Mouse (Mus musculus) kidney, postnatal 14 days (tissue): ENCODE results near the gene 1110065P20Rik.
A peak's percentile ranks its signal among the peaks of the same experiment; 100 is the strongest.

Experiments
- DNase-seq: peaks from one replicate; pipeline ENCODE4 v3.0.0; 2022; ENCODE audit warnings: mixed read lengths

The 1110065P20Rik gene

DNA sequence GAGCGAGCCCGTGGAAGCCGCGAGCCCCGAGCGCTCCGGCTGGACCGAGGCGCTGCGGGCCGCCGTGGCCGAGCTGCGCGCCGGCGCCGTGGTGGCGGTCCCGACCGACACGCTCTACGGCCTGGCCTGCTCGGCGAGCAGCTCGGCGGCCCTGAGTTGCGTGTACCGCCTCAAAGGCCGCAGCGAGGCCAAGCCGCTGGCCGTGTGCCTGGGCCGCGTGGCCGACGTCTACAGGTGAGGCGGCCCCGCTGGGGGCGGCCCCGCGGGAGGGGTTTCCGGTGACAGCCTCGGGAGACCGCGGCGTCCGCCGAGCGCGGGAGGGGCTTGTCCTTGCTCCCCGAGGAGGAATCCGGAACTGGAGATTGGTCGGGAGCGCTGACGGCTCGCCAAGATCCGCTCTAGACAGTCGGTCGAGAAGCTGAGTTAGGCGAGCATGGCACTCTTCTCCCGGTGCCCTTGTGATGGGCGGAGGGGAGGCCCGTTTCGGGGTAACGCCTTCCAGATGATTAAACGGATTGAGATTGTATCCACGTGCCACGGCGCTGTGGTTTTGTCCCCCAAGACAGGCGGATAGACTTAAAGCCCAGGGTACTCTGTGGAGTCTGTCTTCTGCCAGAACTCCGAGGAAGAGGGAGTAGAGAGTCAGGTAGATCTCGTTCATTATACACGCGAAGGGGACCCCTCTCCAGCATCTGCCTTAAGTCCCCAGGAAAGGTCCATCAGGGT, at the start of gene 1110065P20Rik:
Gene 1110065P20Rik (minus strand): TSS at position 264 of the 726 bp plus-strand sequence.
- peak; percentile 91 for DNase-seq

DNA sequence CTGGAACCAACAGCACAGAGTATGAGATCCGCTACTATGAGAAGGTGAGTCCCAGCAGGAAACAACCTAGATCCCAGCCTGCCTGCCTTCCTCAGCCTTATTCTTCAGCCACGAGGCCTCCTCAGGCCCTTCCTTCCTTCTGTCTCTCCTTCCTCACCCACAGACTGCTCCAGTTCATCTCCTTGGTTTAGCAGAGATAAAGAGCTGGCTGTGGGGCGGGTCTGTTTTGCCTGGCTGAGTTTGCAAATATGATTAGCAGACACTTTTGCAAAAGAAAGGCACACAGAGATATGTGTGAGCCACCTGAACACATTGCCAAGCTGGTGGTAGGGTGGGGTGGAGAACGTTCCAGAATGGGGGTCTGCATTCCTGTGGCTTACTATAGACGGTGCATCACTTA, 48.9 kb upstream of the 1110065P20Rik start:
- DNase-seq: no peak

DNA sequence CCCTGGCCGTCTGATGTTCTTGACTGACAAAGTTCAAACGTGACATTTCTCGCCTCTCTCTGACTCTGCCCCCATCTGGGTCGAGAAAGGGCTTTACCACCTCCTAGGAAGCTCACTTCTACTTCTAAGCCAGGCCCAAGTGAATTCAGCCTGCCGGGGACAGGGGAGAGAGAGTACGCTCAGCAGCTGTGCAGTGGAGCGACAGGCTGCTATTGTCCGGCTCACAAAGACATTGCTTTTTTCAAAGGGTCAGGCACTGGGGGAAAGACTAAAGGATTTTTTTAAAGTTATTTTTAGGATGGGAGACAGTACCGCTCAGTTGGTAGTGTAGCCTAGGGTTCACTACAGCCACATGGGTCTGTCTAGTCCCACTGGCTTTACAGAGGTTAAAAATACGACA, 47.4 kb upstream of the 1110065P20Rik start:
- no peak for DNase-seq

DNA sequence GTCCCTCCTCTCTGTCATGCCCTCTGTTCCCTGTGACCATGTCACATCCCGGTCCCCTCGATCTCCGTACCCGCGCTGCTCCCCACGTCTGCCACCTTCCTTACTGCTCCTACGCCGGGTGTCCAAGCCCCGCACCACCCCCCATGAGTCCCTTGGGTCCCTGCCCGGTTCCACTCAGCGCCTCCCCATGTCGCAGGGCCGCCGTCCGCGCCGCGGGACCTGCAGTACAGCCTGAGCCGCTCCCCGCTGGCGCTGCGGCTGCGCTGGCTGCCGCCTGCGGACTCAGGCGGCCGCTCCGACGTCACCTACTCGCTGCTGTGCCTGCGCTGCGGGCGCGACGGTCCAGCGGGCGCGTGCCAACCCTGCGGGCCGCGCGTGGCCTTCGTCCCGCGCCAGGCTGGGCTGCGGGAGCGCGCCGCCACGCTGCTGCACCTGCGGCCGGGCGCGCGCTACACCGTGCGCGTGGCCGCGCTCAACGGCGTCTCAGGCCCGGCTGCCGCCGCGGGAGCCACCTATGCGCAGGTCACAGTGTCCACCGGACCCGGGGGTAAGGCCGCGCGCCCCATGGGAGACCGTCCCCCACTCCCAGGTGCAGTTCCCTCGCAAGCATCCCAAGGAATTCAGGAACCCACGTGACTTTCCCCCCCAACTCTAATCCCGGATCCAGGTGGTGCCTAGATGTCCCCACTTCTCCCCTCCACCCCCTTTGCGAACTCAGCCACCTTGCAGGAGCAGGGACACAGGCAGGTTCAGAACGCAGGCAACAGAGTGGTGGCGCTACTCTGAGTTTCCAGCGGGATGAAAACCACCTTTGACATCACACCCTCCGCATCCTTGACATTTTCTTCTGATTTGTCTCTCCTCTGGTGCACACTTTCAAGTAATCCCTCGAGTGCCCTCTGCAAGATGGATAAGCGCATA, 43.8 kb upstream of the 1110065P20Rik start:
- no peak for DNase-seq

DNA sequence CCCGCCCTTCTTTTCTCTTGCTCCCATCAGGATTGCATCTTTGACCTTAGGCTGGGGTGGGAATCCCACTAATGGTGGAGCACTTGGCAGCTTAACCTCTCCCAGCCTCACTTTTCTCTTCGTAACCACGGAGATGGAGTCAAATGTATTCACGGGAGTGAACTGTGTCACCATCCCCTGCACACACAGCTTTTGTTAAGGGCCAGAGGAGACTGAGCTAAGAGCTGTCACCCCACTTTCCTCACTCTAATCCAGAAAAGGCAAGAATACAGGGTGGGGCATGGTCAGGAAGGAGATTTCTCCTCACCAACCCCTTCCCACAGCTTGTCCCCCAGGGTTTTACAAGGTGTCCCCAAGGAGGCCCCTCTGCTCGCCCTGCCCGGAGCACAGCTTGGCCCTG, 42.8 kb upstream of the 1110065P20Rik start:
- no peak for DNase-seq

DNA sequence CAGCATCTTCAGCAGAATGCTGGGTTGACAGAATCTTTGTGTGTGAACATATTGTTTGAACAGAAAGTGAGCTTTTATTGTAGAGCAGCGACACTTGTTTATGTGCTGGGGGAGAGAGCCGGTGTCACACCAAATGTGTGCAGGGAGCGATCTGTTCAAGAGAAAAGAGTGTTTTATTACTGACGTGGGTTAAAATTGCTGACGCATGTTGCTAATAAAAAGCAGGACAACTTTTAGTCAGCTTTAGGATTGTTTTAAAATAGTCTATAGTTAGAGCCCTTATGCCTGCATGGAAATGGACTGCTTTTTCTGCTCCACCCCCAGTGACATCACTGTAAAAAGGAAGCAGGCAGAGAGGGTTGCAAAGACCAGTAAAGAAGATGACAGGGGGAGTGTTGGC, 39.8 kb upstream of the 1110065P20Rik start:
- no peak for DNase-seq

DNA sequence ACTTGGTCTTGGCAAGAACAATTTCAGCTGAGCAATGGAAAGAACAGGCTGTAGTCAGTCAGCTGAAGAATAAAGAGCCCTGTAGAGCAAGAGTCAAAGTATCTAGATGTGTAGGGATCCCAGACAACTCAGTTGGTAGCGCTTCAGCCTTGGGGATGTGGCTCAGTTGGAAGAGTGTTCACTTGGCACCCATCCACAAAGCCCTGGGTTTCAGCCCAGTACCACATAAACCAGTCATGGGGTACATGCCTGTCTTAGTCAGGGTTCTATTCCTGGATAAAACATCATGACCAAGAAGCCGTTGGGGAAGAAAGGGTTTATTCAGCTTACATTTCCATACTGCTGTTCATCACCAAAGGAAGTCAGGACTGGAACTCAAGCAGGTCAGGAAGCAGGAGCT, 38.9 kb upstream of the 1110065P20Rik start:
- no peak for DNase-seq

DNA sequence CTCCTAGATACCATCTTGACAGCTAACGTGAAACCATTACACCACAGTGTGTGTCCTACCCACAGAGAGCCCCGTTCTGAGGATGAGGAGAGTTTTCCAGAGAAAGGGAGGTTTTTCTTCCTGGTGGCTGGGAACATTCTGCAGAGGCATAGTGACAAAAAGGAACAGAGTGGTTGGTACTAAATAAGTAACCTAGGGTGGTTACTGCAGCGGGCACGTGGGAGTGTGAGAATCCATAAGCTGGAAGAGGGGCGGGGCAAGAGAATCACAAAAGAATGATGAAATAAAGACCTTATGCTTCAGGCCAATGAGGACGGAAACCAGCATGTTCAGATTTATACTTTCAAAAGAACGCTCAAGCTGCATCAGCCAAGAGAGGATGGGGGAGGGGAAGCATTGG, 37.7 kb upstream of the 1110065P20Rik start:
- no peak for DNase-seq

DNA sequence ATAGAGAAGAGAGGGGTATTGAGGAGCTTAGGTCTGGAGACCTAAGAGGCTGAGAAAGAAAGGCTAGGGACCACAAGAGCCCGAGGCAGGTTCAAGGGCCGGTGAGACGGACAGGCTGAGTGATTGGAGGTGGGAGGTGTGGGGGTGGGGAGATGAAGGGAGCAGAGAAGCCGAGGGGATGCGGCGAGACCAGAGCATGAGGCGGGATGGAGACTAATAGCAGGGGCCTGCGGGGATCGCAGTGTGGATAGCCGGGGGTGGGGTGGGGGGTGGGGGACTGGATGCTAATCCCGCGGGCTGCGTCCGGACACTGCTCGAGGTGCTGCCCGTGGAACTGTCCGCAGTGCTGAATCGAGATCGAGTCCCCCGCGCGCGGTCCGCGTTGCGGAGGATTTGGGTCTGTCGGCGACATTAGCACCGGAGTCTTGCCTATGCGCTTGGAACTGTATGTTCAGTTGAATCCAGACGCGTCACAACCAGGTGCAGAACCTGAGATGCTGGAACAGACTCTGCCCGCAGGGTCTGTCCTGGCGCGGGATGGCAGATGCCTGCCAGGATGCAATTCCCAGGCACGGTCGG, 31.2 kb upstream of the 1110065P20Rik start:
- DNase-seq: peak; percentile 43

DNA sequence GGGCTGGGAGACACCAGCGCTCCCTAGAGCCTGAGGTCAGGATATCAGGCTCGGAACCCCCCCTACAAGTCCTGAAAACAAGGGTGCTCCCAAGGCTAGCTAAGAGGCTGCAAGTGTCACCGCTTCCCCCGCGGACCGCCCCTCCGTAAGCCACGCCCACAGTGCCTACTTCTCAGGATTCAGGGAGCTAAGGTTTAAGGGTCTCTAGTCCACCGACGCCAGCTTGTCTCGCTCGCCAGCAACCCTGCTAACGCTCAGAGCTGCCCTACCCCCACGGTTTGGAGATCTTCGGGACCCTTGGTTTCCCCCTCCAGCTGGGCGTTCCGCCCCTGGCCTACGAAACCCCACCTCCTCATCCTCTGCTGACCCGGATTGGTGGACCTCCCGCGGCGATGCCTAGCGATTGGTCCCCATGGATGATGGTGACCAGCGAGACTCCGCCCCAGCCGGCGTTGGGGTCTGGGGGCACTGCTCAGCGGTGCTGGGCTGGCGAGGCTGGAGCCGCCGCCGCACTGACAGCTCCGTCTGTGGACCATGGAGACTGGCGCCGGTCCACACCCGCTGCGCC, 30.4 kb upstream of the 1110065P20Rik start:
- DNase-seq: no peak

DNA sequence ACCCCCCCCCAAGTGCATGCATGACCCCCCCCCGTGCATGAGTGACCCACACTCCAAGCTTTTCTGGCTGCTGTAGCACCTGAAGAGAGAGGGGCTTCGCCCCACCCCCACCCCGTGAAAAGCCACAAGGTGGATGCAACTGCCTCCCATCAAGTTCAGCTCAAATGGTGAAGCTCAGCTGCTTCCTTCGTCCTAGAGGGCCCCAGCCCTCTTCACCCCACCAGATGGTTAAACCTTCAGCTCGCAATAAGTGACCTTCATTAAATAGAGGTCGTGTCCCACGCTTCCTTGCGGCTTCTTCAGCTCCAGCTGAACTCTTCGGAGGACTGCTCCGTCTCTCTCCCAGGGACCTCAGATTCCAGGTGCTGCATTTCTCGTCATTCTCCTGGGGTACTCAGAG, 29.6 kb upstream of the 1110065P20Rik start, which contains the start of gene Epha10:
Gene Epha10 (plus strand): TSS at position 301 of the 400 bp plus-strand sequence.
- DNase-seq: no peak

DNA sequence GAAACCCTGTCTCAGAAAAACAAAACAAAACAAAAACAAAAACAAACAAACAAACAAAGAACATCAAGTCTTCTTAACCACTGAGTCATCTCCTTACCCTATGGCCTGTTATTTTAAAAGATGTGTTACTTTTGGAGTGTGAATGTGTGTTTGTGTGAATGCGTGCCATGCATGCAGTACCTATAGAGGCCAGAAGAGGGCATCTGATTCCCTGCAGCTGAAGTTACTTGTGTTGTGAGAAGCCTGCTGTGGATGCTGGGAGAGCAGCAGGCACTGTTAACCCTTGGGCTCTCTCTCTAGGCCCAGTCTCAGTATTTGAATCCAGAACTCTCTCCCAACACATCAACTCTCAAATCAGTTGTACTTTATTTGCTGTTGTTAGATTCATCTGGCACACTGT, 21.7 kb upstream of the 1110065P20Rik start:
- no peak for DNase-seq

DNA sequence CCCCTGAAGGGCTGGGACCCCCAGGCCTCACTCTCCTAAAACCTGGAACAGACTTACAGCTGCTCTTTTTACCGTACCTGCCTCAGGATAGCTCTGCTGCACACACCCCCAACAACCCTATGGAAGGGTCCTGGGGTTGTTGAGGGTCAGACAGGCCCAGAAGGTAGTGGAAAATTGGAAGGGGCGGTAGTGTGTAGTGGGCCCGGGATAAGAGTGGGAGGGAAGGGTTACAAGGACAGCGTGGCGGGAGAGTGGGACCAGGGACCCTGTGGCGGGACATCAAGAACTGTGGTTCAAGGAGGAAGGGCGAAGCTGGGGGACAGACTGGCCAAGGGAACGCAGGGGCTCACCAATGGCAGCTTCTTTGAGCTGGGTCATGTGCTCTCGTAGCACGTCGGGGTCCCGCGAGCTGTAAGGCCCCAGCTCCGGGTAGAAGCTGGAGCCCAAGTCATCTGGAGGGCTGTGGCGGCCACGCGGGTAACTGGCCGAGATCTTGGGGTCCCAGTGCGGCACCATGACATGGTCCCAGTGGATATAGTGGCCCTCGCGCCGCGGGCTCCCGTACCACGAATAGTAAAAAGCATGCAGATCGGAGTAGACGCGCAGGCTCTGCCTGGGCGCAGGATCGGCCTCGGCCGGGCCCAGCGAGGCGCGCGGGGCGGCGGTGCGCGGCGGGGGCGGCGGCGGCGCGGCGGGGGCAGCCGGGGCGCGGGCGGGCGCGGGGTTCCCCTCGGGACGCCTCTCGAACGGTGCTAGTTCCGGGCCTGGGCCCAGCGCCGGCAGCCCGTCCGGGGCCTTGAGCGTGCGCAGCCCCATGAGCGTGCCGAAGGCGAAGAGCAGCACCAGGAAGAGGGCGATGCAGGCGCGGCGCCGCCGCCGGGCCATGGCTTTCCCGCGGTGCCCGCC, 10.5 kb upstream of the 1110065P20Rik start, which contains the start of gene Maneal:
Gene Maneal (minus strand): TSS at position 889 of the 906 bp plus-strand sequence.
- DNase-seq: no peak

DNA sequence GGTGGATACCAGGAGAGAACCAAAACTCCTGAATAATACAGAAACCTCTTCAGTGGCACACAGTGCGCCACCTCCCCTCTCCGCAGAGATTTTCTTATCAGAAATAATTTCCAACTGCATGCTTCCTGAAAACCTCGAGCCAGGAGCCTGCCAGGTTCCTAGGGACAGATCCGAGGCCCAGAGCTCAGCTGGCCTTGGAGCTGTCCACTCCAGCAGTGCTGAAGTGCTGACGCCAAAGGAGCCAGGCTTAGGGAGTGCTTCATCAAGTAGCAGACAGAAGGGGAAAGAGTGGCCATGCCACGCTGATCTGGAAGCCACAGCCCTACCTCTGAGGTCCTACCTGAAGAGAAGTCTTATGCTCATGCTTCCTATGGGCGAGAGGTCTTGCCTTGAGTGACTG, 9.4 kb upstream of the 1110065P20Rik start:
- peak; percentile 84 for DNase-seq

DNA sequence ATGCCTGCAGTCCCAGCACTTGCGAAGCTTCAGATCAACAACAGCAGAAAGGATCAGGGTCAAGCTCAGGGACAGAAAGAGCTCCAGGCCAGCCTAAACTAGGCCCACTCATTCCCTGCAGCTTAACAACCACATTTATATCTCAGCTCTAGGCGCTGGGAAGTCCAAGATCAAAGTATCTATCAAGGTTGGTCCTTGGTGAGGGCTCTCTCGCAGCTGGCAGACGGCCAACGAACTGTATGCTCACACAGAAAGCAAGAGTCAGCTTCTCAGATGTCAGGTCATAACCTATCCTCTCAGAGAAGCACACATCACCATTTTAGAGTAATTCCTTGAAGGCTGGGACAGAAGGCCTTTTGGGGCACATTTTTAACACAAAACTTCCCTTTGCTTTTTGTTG, 7.4 kb upstream of the 1110065P20Rik start:
- DNase-seq: peak; percentile 27

DNA sequence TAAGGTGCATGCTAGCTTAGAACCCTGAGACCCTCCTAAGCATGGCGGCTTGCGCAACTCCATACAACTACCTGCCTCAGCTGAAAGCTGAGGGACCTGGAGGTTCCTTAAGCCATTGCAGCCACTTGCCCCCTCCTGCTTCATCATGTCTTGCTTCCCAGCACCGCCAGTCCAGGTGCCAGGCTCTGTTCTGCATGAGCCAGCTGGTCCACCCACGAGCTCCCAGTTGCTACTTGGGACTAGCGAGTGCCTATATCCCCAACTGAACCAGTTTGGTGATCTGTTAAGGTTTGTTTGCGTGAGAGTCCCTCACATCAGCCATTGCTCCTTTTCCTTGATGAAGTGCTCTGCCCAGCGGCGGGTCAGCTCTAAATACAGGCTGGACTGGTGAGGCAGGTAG, 5.3 kb upstream of the 1110065P20Rik start:
- no peak for DNase-seq

DNA sequence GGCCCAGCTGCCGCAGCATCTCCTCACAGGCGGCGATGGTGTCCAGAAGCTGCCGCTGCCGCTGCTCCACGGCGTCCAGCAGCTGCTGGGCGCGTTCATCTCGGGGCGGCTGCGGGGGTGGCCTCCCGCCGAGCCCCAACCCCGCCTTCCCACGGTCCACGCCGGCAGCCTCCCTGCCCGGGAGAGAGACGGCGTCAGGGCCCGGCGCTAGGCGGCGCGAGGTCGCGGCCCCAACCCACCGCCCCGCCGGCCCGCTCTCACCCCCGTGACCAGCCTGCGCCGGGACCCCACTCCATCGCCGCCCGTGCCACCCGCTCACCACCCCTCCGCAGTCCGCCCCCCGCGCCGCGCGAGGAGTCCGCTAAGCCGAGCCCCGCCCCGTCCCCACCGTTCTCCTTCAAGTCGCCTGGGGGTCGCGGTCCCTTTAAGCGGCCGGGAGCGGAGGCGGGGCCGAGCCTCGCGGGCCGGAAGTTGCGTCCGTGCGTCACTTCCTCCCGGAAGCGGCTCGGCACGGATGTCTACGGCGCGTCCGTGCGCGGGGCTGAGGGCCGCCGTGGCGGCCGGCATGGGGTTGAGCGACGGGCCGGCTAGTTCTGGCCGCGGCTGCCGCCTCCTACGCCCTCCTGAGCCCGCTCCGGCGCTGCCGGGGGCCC, 609 bp downstream of the 1110065P20Rik start, which contains the start of gene Yrdc:
Gene Yrdc (plus strand): TSS at position 419 of the 653 bp plus-strand sequence.
- DNase-seq: peak; percentile 97

DNA sequence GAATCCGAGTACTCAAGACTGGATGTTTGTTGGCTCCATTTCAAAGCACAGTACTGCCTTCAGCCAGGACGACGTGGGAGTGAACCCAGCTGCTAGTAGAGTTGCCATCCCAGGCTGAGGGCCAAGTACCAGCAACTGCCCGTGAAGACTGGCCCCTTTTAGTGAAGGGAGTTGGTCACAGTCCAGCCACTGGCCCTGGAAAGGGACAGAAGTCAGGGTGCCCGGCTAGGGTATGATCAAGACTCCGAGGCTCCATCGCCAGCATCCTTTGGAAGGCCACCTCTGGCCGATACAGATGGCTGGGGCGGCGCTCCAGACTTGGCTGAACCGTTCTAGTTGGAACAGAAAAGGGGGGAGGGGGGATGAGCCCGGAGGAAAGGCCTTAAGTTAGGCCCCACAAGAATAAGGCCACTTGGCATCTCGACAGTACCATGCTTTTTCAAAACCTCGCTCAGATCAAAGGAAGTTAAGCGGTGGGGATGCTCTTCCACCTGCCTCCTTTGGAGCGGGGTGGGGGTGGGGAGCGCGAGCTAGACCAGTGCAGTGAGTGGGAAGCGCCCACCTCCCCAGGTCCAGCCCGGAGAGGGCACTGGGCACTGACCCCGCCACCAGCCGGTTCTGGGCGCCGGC, 1.2 kb downstream of the 1110065P20Rik start:
- peak; percentile 73 for DNase-seq

DNA sequence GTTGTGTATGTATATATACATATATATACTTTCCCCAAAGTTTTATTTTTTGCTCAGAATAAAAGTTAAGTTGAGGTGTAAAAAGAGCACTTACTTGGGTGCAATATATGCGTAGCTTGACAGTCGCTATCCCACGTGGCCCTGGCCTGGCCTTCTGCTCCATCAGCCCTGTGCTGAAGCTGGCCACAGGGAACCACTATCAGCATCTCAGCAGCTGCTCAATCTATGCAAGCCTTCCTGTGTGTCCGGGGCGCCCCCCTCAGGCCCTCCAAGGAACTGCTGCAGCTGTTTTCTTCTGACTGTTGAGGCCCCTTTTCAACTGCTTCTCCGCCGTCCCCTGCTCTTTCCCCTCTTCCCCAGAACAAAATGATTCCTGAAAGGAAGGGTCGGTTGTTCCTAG, 3.4 kb downstream of the 1110065P20Rik start:
- peak; percentile 79 for DNase-seq

DNA sequence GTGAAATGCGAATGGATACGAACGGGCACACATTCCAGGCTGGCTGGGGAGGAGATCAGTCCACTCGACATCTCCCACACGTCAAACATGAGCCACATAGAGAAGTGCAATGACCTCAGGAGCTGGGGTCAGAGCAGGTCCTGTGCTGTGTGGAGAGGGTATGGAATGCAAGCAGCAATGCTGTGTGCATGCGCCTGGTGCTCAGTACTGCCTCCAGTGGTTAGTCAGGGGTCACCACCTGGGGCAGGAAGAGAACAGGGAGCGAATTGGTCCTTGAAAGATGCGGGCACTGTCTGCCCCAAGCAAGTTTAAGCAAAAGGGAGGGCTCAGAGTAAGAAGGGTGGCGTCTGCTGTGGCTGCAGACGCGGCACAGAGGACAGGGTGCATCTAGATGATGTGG, 7.5 kb downstream of the 1110065P20Rik start:
- peak; percentile 35 for DNase-seq

DNA sequence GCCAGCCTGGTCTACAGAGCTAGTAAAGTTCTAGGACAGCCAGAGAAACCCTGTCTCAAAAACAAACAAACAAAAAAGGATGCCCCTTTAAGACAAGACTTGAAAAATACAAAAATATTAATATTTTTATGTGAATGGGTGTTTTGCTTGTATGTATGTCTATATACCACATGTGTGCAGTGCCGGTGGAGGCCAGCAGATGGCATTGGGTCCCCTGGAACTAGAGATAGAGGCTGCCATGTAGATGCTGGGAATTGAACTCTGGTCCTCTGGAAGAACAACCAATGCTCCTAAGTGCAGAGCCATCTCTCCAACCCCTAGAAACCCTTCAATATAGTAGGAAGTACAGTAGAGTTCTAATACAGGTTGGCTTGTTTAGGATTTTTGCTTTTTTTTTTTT, 10.0 kb downstream of the 1110065P20Rik start:
- no peak for DNase-seq
